Mouse (Mus musculus): ENCODE results near the gene Cir1.

Gene Cir1

GRCm38 (mm10) chr2:73302722-73303121 is 9.8 kb downstream of the Cir1 start:
- in situ Hi-C loops (cut with MboI, MseI): no loop called here

GRCm38 (mm10) chr2:73301979-73302378 is 10.5 kb downstream of the Cir1 start:
- in situ Hi-C loops (cut with MboI, MseI): no loop called here

- in situ Hi-C loops (cut with MboI, MseI): no loop called here
These were observed 13.7 kb downstream of the Cir1 start for GRCm38 (mm10) chr2:73298841-73299240.

GRCm38 (mm10) chr2:73298154-73298553 is 14.3 kb downstream of the Cir1 start:
- in situ Hi-C loops (cut with MboI, MseI): no loop called here

- in situ Hi-C loops (cut with MboI, MseI): no loop called here
These were observed 17.5 kb downstream of the Cir1 start for GRCm38 (mm10) chr2:73295023-73295422.

GRCm38 (mm10) chr2:73291130-73291529 is 21.4 kb downstream of the Cir1 start:
- in situ Hi-C loops (cut with MboI, MseI): no loop called here

GRCm38 (mm10) chr2:73285630-73286029 is 26.9 kb downstream of the Cir1 start:
- in situ Hi-C loops (cut with MboI, MseI): loop anchor here (10.0 kb wide), 1 partner anchor 771 kb away; no protein-coding TSS in a partner anchor

- in situ Hi-C loops (cut with MboI, MseI): loop anchor here (5.0 to 10.0 kb wide), 2 partner anchors 114 to 767 kb away; no protein-coding TSS in a partner anchor
These were observed 30.8 kb downstream of the Cir1 start for GRCm38 (mm10) chr2:73281707-73282106.

GRCm38 (mm10) chr2:73281048-73281661 is 31.3 kb downstream of the Cir1 start:
- in situ Hi-C loops (cut with MboI, MseI): loop anchor here (5.0 to 10.0 kb wide), 2 partner anchors 114 to 766 kb away; no protein-coding TSS in a partner anchor

GRCm38 (mm10) chr2:73280356-73281047 is 32.0 kb downstream of the Cir1 start:
- in situ Hi-C loops (cut with MboI, MseI): loop anchor here (5.0 to 10.0 kb wide), 2 partner anchors 113 to 766 kb away; no protein-coding TSS in a partner anchor

GRCm38 (mm10) chr2:73279271-73280038 is 33.0 kb downstream of the Cir1 start:
- in situ Hi-C loops (cut with MboI, MseI): loop anchor here (5.0 to 10.0 kb wide), 2 partner anchors 112 to 765 kb away; no protein-coding TSS in a partner anchor

- in situ Hi-C loops (cut with MboI, MseI): no loop called here
These were observed 33.6 kb downstream of the Cir1 start for GRCm38 (mm10) chr2:73278869-73279268.

GRCm38 (mm10) chr2:73278131-73278854 is 34.2 kb downstream of the Cir1 start:
- in situ Hi-C loops (cut with MboI, MseI): no loop called here

- in situ Hi-C loops (cut with MboI, MseI): no loop called here
These were observed 34.8 kb downstream of the Cir1 start for GRCm38 (mm10) chr2:73277709-73278075.

- in situ Hi-C loops (cut with MboI, MseI): no loop called here
These were observed 35.3 kb downstream of the Cir1 start for GRCm38 (mm10) chr2:73277021-73277708.

- in situ Hi-C loops (cut with MboI, MseI): no loop called here
These were observed 36.3 kb downstream of the Cir1 start for GRCm38 (mm10) chr2:73276141-73276571.

- in situ Hi-C loops (cut with MboI, MseI): no loop called here
These were observed 37.0 kb downstream of the Cir1 start for GRCm38 (mm10) chr2:73275261-73276040.

GRCm38 (mm10) chr2:73274119-73274920 is 38.2 kb downstream of the Cir1 start:
- in situ Hi-C loops (cut with MboI, MseI): loop anchor here (5.0 kb wide), 1 partner anchor 212 kb away; no protein-coding TSS in a partner anchor
